In the genomic region with DNA sequence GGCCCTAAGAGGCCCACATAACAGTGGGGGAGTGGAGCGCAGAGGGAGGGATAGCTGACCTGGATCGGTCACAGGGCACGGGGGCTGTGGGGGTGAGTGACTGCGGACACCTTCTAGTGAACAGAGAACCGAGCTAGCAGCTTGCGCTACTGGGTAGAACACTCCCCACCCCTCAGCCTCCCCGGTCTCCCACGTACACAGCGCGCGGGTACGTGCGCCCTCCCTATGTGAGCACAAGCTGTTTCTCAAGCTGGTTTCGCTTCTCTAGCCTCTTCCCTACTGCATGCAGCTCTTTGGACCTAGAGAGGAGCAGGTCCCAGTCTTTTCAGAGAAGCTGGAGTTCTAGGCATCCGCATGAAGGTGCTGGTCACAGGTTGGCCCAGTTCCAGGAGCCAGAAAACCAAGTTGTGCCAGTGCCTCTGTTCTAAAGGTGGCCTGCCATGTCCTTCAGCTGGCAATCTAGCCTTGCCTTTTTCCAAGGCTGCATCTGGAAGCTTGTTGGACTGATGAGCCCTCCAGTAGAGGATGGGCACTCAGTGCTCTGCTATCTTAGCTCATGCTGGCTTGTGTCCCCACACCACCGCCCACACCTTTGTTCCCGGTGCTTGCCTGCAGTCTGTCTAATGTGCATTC, we compare ENCODE assay signal across 7 mouse cellular contexts. TPM values are rescaled to one million over a fixed set of nuclear protein-coding genes. Genes with fewer than 3 reads are reported as not detected.
DNase-seq lines count a peak whose midpoint lies in the region; ATAC-seq and TF ChIP-seq lines count a peak whose summit lies in the region.

No protein-coding gene starts in this region.

- peaks cover 22% of the 10 kb centered on the region for H3K36me3 ChIP-seq in intestine, postnatal 0 days (ENCODE audit: control insufficient read depth, insufficient read depth)

- 4% methylated on average over 17 of the region's 17 CpGs for WGBS in intestine, postnatal 0 days

- peak overlapping the region; percentile 95 for H3K27ac ChIP-seq in intestine, postnatal 0 days (ENCODE audit: low read depth, low read length)

- H3K9me3 ChIP-seq in intestine, postnatal 0 days (ENCODE audit: control insufficient read depth), result no peaks in the 10 kb centered on the region

- intact Hi-C loops in left cerebral cortex, postnatal 25 days (cut with DNase I), result no loop called here

- peak; percentile 89 to 96 for DNase-seq in adrenal gland, adult (ENCODE audit: inconsistent age in 2 of 2, low spot score in 1 of 2)
- DNase-seq in embryo, embryonic 11 days, result peak; percentile 67
- DNase-seq in heart, adult 11 months, result peak; percentile 98
- DNase-seq in left cerebral cortex, postnatal 25 days (ENCODE audit: low spot score in 2 of 2), result peak; percentile 83 to 94
- DNase-seq in skeletal muscle tissue, adult 2 months (ENCODE audit: low read depth, low spot score), result peak; percentile 78

- no peaks in the 10 kb centered on the region for H3K27me3 ChIP-seq in intestine, postnatal 0 days (replicated peaks; ENCODE audit: control insufficient read depth, insufficient read depth, low read length)

- peak overlapping the region; percentile 86 for H3K4me2 ChIP-seq in intestine, postnatal 0 days (replicated peaks; ENCODE audit: low read depth)

- no peak for TF ChIP-seq CTCF in intestine, postnatal 0 days (IDR thresholded peaks at IDR 0.05; ENCODE audit: low read depth)

- H3K9ac ChIP-seq in intestine, postnatal 0 days (ENCODE audit: low read depth, low read length), result peak overlapping the region; percentile 97

- ATAC-seq in intestine, postnatal 0 days, result peak; percentile 20
- peak; percentile 21 for ATAC-seq in megakaryocyte progenitor cell, adult 5-6 weeks (replicated peaks; ENCODE audit: poor library complexity)

- peak overlapping the region; percentile 100 for H3K4me3 ChIP-seq in intestine, postnatal 0 days (ENCODE audit: low read depth, low read length)

- peaks cover 9% of the 10 kb centered on the region for H3K4me1 ChIP-seq in intestine, postnatal 0 days (replicated peaks; ENCODE audit: control insufficient read depth, insufficient read depth, low read length)

RNA-seq across cellular contexts. Expression of gene Hsp90ab1, which starts 1.2 kb away (rescaled TPM):
- polyA plus RNA-seq in intestine, postnatal 0 days (2015; fragmentation: Nextera tagmentation; extraction: Ambion mirVana), result 483 and 505 TPM in 2 replicates
- total RNA-seq in left cerebral cortex, postnatal 25 days (2021), result 1,000 to 10,000 TPM; 1,565 to 1,601 TPM
- total RNA-seq in megakaryocyte progenitor cell, adult 5-6 weeks (2015), result 1,239 and 1,324 TPM in 2 replicates
- total RNA-seq in megakaryocyte progenitor cell, adult 5-6 weeks (2017), result 2,380 and 2,713 TPM in 2 replicates

RNA-seq across cellular contexts. Expression of gene Slc35b2, which starts 10.6 kb away (rescaled TPM):
- 77.7 and 79.5 TPM in 2 replicates for polyA plus RNA-seq in intestine, postnatal 0 days (2015; fragmentation: Nextera tagmentation; extraction: Ambion mirVana)
- 10 to 100 TPM; 30.3 to 32.2 TPM for total RNA-seq in left cerebral cortex, postnatal 25 days (2021)
- total RNA-seq in megakaryocyte progenitor cell, adult 5-6 weeks (2015), result 80.2 and 85.9 TPM in 2 replicates
- 84.9 and 120 TPM in 2 replicates for total RNA-seq in megakaryocyte progenitor cell, adult 5-6 weeks (2017)

RNA-seq across cellular contexts. Expression of gene Nfkbie, which starts 18.7 kb away (rescaled TPM):
- polyA plus RNA-seq in intestine, postnatal 0 days (2015; fragmentation: Nextera tagmentation; extraction: Ambion mirVana), result 3.8 and 4.0 TPM in 2 replicates
- 1 to 10 TPM; 1.6 to 2.0 TPM for total RNA-seq in left cerebral cortex, postnatal 25 days (2021)
- 5.7 and 7.0 TPM in 2 replicates for total RNA-seq in megakaryocyte progenitor cell, adult 5-6 weeks (2015)
- total RNA-seq in megakaryocyte progenitor cell, adult 5-6 weeks (2017), result 5.1 and 9.5 TPM in 2 replicates

RNA-seq across cellular contexts. Expression of gene Tmem151b, which starts 24.8 kb away (rescaled TPM):
- 0.68 TPM in 2 replicates for polyA plus RNA-seq in intestine, postnatal 0 days (2015; fragmentation: Nextera tagmentation; extraction: Ambion mirVana)
- total RNA-seq in left cerebral cortex, postnatal 25 days (2021), result 100 to 1,000 TPM; 118 to 128 TPM
- 0.12 TPM in 1 of 2 replicates, not detected in the other for total RNA-seq in megakaryocyte progenitor cell, adult 5-6 weeks (2015)
- 0.12 TPM in 1 of 2 replicates, not detected in the other for total RNA-seq in megakaryocyte progenitor cell, adult 5-6 weeks (2017)

RNA-seq across cellular contexts. Expression of gene Slc29a1, which starts 25.2 kb away (rescaled TPM):
- 37.8 and 38.4 TPM in 2 replicates for polyA plus RNA-seq in intestine, postnatal 0 days (2015; fragmentation: Nextera tagmentation; extraction: Ambion mirVana)
- total RNA-seq in left cerebral cortex, postnatal 25 days (2021), result 10 to 100 TPM; 16.8 to 18.8 TPM
- 43.5 and 67.7 TPM in 2 replicates for total RNA-seq in megakaryocyte progenitor cell, adult 5-6 weeks (2015)
- total RNA-seq in megakaryocyte progenitor cell, adult 5-6 weeks (2017), result 64.1 and 64.3 TPM in 2 replicates

Comparison
In these comparisons a context has a peak if more than half of its experiments do, and no peak if none do; other contexts are left out.
1. Peak in every context shown above with its lines: DNase-seq, ATAC-seq, H3K4me3 ChIP-seq and H3K27ac ChIP-seq.